Mouse (Mus musculus): ENCODE data around the gene Alpl.

DNA sequence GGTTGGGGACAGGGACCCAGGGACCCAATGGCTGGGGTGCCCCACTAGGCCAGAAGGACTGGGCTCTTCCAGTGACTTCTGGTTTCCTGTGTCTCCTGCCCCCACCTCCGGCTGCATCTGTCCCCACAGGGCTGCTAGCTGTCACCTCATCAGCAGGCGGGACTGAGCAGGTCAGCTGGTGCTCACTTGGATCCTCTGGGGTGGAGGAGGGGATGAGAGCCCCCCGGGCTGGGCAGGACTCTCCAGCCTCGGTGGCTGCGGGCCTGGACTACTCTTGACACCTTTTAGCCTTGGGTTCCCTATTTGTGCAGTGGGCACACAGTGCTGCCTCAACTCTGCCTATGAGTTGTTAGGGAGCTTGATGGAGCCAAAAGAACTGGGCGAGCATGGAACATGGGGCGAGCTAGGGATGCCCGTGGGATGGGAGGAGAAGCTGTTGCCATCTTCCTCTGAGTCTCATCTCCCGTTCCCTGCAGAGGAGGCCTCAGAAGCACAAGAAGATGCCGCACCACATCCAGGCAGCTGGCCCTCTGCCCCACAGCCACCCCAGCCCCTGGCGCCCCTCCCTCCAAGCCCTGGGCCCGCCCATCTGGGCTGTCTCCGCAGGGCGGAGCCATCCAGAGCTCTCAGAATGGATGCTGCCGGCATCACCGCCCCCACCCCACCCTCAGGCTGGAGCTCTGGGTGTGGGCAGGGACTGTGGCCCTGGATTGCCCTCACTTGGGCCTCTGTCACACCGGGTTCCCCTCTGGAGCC, 67.6 kb downstream of the Alpl start:
- no peak for TF ChIP-seq CTCF (IDR thresholded peaks at IDR 0.05; ENCODE audit: low read depth, low read length)
- TF ChIP-seq EP300 (IDR thresholded peaks at IDR 0.05; ENCODE audit: insufficient read depth, low read depth, low read length), result 0 out of 2 replicates have a peak, but pooled peaks have one; percentile 40

Data from ES-Bruce4 (cell line).